Mouse (Mus musculus) neural tube, embryonic 15.5 days (tissue): Measurements from ENCODE around the gene Rnd2. TPM values are rescaled to one million over a fixed set of nuclear protein-coding genes. Genes with fewer than 3 reads are reported as not detected.
"Not testable (repeated sequence)": the region's sequence is repeated elsewhere in the genome, so short reads cannot be mapped to it uniquely, and the experiment has no call there.

Source experiments
- ATAC-seq: fragments of 200-750 bp; cut with Nextera tagmentation; 2 replicates; pipeline ENCODE4 v1.8.0; 2017; ENCODE audit warnings: mild to moderate bottlenecking, moderate TSS enrichment, moderate library complexity; ENCODE audit not compliant: low FRiP score
- H3K27ac ChIP-seq: fragments of 300-500 bp; sonication (generic); replicated peaks from 2 replicates; pipeline ENCODE4 v1.5.1; 2015; ENCODE audit warnings: mild to moderate bottlenecking, inconsistent platforms
- H3K27me3 ChIP-seq: fragments of 300-500 bp; sonication (generic); replicated peaks from 2 replicates; pipeline ENCODE4 v1.6.1; 2015; ENCODE audit warnings: inconsistent platforms
- H3K36me3 ChIP-seq: fragments of 300-500 bp; sonication (generic); 2 replicates; pipeline ENCODE4 v1.6.1; 2015; ENCODE audit warnings: inconsistent platforms
- H3K4me1 ChIP-seq: fragments of 300-500 bp; sonication (generic); 2 replicates; pipeline ENCODE4 v1.6.1; 2015; ENCODE audit warnings: inconsistent platforms
- H3K4me2 ChIP-seq: fragments of 300-500 bp; sonication (generic); 2 replicates; pipeline ENCODE4 v1.6.1; 2015; ENCODE audit warnings: inconsistent platforms, mild to moderate bottlenecking, moderate library complexity
- H3K4me3 ChIP-seq: fragments of 300-500 bp; sonication (generic); replicated peaks from 2 replicates; pipeline ENCODE4 v1.5.1; 2015; ENCODE audit warnings: mild to moderate bottlenecking, inconsistent platforms
- H3K9ac ChIP-seq: fragments of 300-500 bp; sonication (generic); replicated peaks from 2 replicates; pipeline ENCODE4 v1.6.1; 2015; ENCODE audit warnings: mild to moderate bottlenecking, inconsistent platforms
- H3K9me3 ChIP-seq: fragments of 300-500 bp; sonication (generic); replicated peaks from 2 replicates; pipeline ENCODE4 v1.6.1; 2016; ENCODE audit warnings: inconsistent platforms
- WGBS: fragments of 180-500 bp; shearing (Covaris S2); methylation state at CpG from one replicate; pipeline ENCODE4 v1.1.7; 2015; ENCODE audit warnings: mixed read lengths; 5-methylcytosine and 5-hydroxymethylcytosine counted together
- polyA plus RNA-seq: library from polyadenylated mRNA; unstranded; fragments of >200 nt; fragmentation: Nextera tagmentation; extraction: Ambion mirVana; gene quantifications from 2 replicates; pipeline ENCODE4 v1.2.1, GENCODE M21; 2015

The Rnd2 gene
- polyA plus RNA-seq, 1 experiment from 2014 or later: 71.7 TPM

GRCm38 (mm10) chr11:101472336-101472735 is 7.5 kb downstream of the Rnd2 start:
- Histone ChIP-seq H3K4me2 (no peak overlapping the region), H3K36me3 (peaks cover 12% of the 10 kb centered on the region), H3K27ac (no peak overlapping the region), H3K9me3 (no peaks in the 10 kb centered on the region), H3K4me1 (peaks cover 35% of the 10 kb centered on the region), H3K27me3 (no peaks in the 10 kb centered on the region), H3K4me3 (no peak overlapping the region), H3K9ac (no peak overlapping the region)
- ATAC-seq: no peak
- 62% methylated on average over 7 of the region's 7 CpGs for WGBS

DNA sequence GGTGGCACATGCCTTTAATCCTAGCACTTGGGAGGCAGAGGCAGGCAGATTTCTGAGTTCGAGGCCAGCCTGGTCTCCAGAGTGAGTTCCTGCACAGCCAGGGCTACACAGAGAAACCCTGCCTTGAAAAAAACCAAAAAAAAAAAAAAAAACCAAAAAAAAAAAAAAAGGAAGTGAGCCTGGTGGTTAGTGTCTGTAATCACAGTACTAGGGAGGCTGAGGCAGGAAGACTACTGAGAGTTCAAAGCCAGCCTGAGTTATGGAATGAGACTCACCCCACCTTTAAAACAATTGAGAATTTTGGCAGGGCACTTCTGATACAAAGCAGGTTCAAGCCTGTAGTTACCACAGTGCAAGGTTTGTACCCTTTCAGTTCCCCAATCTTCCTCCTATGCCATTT is 8.9 kb downstream of the Rnd2 start:
- not testable (repeated sequence) for H3K9ac ChIP-seq, H3K9me3 ChIP-seq, H3K4me3 ChIP-seq, H3K4me2 ChIP-seq, ATAC-seq, H3K27ac ChIP-seq, H3K27me3 ChIP-seq
- 81% methylated on average over 1 of the region's 1 CpGs for WGBS
- peaks cover 35% of the 10 kb centered on the region for H3K4me1 ChIP-seq
- H3K36me3 ChIP-seq: peaks cover 12% of the 10 kb centered on the region

GRCm38 (mm10) chr11:101474298-101474697 is 9.5 kb downstream of the Rnd2 start:
- no peak for ATAC-seq
- peaks cover 29% of the 10 kb centered on the region for H3K4me1 ChIP-seq

GRCm38 (mm10) chr11:101476361-101476760 is 11.6 kb downstream of the Rnd2 start:
- H3K9me3 ChIP-seq, H3K4me2 ChIP-seq, H3K27ac ChIP-seq, H3K36me3 ChIP-seq, H3K9ac ChIP-seq, ATAC-seq, H3K27me3 ChIP-seq, H3K4me3 ChIP-seq: not testable (repeated sequence)
- 80% methylated on average over 4 of the region's 4 CpGs for WGBS
- peaks cover 23% of the 10 kb centered on the region for H3K4me1 ChIP-seq

More at GRCm38 (mm10) chr11:101474298-101474697, 9.5 kb downstream of the Rnd2 start:
- Histone ChIP-seq H3K9me3 (no peaks in the 10 kb centered on the region), H3K27me3 (no peaks in the 10 kb centered on the region), H3K9ac (no peak overlapping the region), H3K4me2 (no peak overlapping the region), H3K27ac (no peak overlapping the region), H3K36me3 (peaks cover 12% of the 10 kb centered on the region), H3K4me3 (no peak overlapping the region)
- WGBS: 68% methylated on average over 5 of the region's 5 CpGs

DNA sequence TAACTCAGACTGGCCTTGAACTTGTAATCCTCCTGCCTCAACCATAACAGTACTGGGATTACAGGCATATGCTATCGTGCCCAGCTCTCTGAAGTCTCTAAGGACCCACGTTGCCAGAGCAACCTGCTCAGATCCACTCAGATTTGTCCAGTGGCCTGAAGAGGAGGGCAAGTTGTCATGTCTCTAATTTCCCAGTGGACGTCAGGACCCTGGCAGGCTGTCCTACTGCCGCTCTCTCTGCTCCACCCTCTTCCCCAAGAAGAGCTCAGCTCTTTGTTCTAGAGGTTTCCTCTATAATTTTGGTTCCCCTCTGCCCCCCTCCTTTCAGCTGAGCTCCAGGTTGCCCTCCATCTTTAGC is 12.4 kb downstream of the Rnd2 start:
- peak overlapping the region; percentile 23; the same call in 1 of the 2 replicates for H3K27ac ChIP-seq

GRCm38 (mm10) chr11:101477552-101478211 is 12.9 kb downstream of the Rnd2 start:
- ATAC-seq: peak; percentile 38; the same call in 1 of the 2 replicates
- Histone ChIP-seq H3K36me3 (no peaks in the 10 kb centered on the region), H3K27me3 (no peaks in the 10 kb centered on the region), H3K4me2 (no peak overlapping the region), H3K4me3 (no peak overlapping the region), H3K27ac (peak overlapping the region; percentile 23; the same call in 1 of the 2 replicates), H3K4me1 (peaks cover 13% of the 10 kb centered on the region; the same call in 1 of the 2 replicates), H3K9me3 (no peaks in the 10 kb centered on the region), H3K9ac (no peak overlapping the region)
- 20% methylated on average over 10 of the region's 10 CpGs for WGBS

More for the DNA sequence above, 12.4 kb downstream of the Rnd2 start:
- no peak overlapping the region for H3K4me2 ChIP-seq
- no peak overlapping the region for H3K4me3 ChIP-seq
- WGBS: 10% methylated on average over 4 of the region's 4 CpGs
- no peaks in the 10 kb centered on the region; the same call in 1 of the 2 replicates for H3K36me3 ChIP-seq
- no peak for ATAC-seq
- H3K4me1 ChIP-seq: peaks cover 17% of the 10 kb centered on the region
- no peak overlapping the region for H3K9ac ChIP-seq
- no peaks in the 10 kb centered on the region for H3K27me3 ChIP-seq
- H3K9me3 ChIP-seq: no peaks in the 10 kb centered on the region

- Histone ChIP-seq H3K4me3 (no peak overlapping the region), H3K9me3 (no peaks in the 10 kb centered on the region), H3K4me1 (peaks cover 10% of the 10 kb centered on the region; the same call in 1 of the 2 replicates), H3K27ac (peak overlapping the region; percentile 14), H3K36me3 (no peaks in the 10 kb centered on the region), H3K9ac (no peak overlapping the region; the same call in 1 of the 2 replicates), H3K4me2 (peak overlapping the region; percentile 31), H3K27me3 (no peaks in the 10 kb centered on the region)
- ATAC-seq: no peak
- 3% methylated on average over 18 of the region's 18 CpGs for WGBS
Observed at GRCm38 (mm10) chr11:101479171-101479635, 14.4 kb downstream of the Rnd2 start.

- Histone ChIP-seq H3K27me3 (no peaks in the 10 kb centered on the region), H3K9me3 (no peaks in the 10 kb centered on the region), H3K9ac (no peak overlapping the region), H3K4me1 (peaks cover 10% of the 10 kb centered on the region; the same call in 1 of the 2 replicates), H3K4me2 (no peak overlapping the region), H3K27ac (no peak overlapping the region), H3K36me3 (no peaks in the 10 kb centered on the region), H3K4me3 (no peak overlapping the region)
- 77% methylated on average over 6 of the region's 6 CpGs for WGBS
- ATAC-seq: no peak
Observed at GRCm38 (mm10) chr11:101480912-101481311, 16.1 kb downstream of the Rnd2 start.

DNA sequence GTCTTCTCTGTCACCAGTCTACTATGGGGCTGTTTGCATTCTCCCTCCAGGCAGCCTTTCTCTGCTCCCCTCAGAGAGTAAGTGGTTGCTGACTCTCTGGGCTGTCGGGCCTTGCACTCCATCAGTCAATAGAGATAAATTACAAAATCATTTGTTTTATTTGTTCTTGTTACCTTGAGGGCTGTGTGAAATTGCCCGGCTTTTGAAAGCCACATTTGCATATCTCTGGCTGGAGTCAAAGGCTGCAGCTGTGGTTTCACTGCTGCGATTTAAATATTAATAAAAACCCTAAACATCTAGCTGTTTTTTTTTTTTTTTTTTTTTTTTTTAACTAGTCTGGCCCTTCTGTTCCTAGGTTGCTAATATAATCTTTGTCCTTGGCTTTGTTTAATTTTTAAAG is 19.0 kb downstream of the Rnd2 start:
- H3K36me3 ChIP-seq: no peaks in the 10 kb centered on the region
- 14% methylated on average over 3 of the region's 3 CpGs for WGBS
- H3K9me3 ChIP-seq: no peaks in the 10 kb centered on the region
- H3K4me2 ChIP-seq: no peak overlapping the region
- ATAC-seq: no peak
- H3K4me3 ChIP-seq: no peak overlapping the region
- H3K4me1 ChIP-seq: no peaks in the 10 kb centered on the region
- H3K9ac ChIP-seq: 0 out of 2 replicates have a peak overlapping the region, but pooled peaks have one; percentile 10
- H3K27me3 ChIP-seq: no peaks in the 10 kb centered on the region
- H3K27ac ChIP-seq: no peak overlapping the region

DNA sequence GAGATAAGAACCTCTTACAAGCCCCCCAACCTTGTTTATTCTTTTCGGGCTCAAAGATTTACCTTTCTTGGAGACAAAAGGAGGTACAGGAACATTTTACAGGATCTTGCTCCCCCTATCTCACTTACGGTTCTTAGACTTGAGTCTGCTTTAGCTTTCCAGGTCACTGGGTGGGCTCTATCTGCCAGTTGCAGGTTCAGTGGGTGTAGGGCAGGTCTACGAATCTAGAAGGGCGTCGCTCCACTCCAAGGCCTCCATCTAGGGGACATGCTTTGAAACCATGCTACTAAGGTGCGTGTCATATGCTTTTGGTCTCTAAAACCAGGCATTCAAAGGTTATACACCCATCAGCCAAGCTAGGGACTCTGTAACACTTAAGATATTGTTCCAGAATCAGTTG is 19.4 kb downstream of the Rnd2 start:
- Histone ChIP-seq H3K4me2 (no peak overlapping the region), H3K27me3 (no peaks in the 10 kb centered on the region), H3K4me3 (no peak overlapping the region), H3K9me3 (no peaks in the 10 kb centered on the region), H3K27ac (no peak overlapping the region), H3K36me3 (no peaks in the 10 kb centered on the region), H3K4me1 (no peaks in the 10 kb centered on the region), H3K9ac (no peak overlapping the region)
- ATAC-seq: no peak
- WGBS: 67% methylated on average over 6 of the region's 6 CpGs

DNA sequence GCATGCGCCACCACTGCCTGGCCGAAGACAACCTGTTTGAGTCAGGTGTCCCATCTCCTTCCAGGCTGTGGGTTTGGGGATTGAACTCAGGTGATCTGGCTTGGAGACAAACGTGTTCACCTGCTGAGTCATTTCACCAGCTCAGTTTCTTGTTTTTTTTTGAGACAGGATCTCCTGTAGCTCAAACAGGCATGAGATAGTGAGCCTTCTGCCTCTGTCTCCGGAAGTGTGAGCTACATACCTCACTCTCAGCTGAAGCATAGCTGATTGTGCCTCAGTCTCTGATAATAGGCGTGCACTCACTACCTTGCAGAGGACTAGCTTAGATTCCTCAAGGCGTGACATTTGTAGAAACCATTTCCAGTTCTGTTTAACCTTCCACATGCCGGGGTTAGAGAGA is 20.0 kb downstream of the Rnd2 start:
- Histone ChIP-seq H3K4me3 (no peak overlapping the region), H3K9me3 (no peaks in the 10 kb centered on the region), H3K9ac (no peak overlapping the region), H3K36me3 (no peaks in the 10 kb centered on the region), H3K4me2 (no peak overlapping the region), H3K4me1 (no peaks in the 10 kb centered on the region), H3K27me3 (no peaks in the 10 kb centered on the region), H3K27ac (no peak overlapping the region)
- no peak for ATAC-seq
- WGBS: 90% methylated on average over 7 of the region's 7 CpGs

GRCm38 (mm10) chr11:101485509-101486028 is 20.8 kb downstream of the Rnd2 start:
- ATAC-seq: no peak
- no peaks in the 10 kb centered on the region for H3K36me3 ChIP-seq
- no peak overlapping the region for H3K4me2 ChIP-seq
- H3K27me3 ChIP-seq: no peaks in the 10 kb centered on the region
- H3K9ac ChIP-seq: no peak overlapping the region
- no peaks in the 10 kb centered on the region for H3K9me3 ChIP-seq
- no peaks in the 10 kb centered on the region for H3K4me1 ChIP-seq
- whole genome bisulfite sequencing: 48% methylated on average over 6 of the region's 6 CpGs
- no peak overlapping the region for H3K4me3 ChIP-seq
- H3K27ac ChIP-seq: no peak overlapping the region
